Mouse (Mus musculus) cerebellum, adult 2 months (tissue): Measurements from ENCODE around the gene Pcna.

Source experiments
- CTCF ChIP-seq: fragments of 200-500 bp; IDR thresholded peaks from 2 replicates; pipeline ENCODE4 v1.5.1; 2011; ENCODE audit warnings: low read depth, mild to moderate bottlenecking, control low read depth, low read length, moderate library complexity, borderline replicate concordance; ENCODE audit not compliant: insufficient read depth
- POLR2A ChIP-seq: fragments of 200-500 bp; IDR thresholded peaks from 2 replicates; pipeline ENCODE4 v1.6.1; 2011; ENCODE audit warnings: low read length, control low read depth, borderline replicate concordance; ENCODE audit not compliant: insufficient read depth

- TF ChIP-seq CTCF (no peak), POLR2A (no peak)
Observed at GRCm38 (mm10) chr2:132233985-132234765, 18.9 kb downstream of the Pcna start.
